Mouse (Mus musculus): ENCODE results near the gene Dazap1.

- TF ChIP-seq POLR2A (IDR thresholded peaks at IDR 0.05; ENCODE audit: extremely low read depth, insufficient read depth, low read length), result no peak
- no peak for TF ChIP-seq CTCF (IDR thresholded peaks at IDR 0.05; ENCODE audit: low read depth, low read length)
Measured at GRCm38 (mm10) chr10:80271186-80271843, 10.0 kb downstream of the Dazap1 start.

Measured in liver, adult 2 months (tissue).